Mouse (Mus musculus) limb, embryonic 10.5 days (tissue): Measurements from ENCODE around the gene Adam19. TPM values are rescaled to one million over a fixed set of nuclear protein-coding genes. Genes with fewer than 3 reads are reported as not detected.

Source experiments
- DNase-seq: peaks from one replicate; pipeline ENCODE4 v3.0.0-alpha.2; 2017; ENCODE audit warnings: low spot score
- H3K27ac ChIP-seq: fragments of 300-500 bp; sonication (generic); 2 replicates; pipeline ENCODE4 v1.5.1; 2016; ENCODE audit warnings: mild to moderate bottlenecking
- H3K27me3 ChIP-seq: fragments of 300-500 bp; sonication (generic); 2 replicates; pipeline ENCODE4 v1.6.1; 2016; ENCODE audit warnings: low read depth, mild to moderate bottlenecking; ENCODE audit not compliant: poor library complexity, severe bottlenecking
- H3K36me3 ChIP-seq: fragments of 300-500 bp; sonication (generic); 2 replicates; pipeline ENCODE4 v1.6.1; 2016; ENCODE audit warnings: mild to moderate bottlenecking, moderate library complexity
- H3K4me1 ChIP-seq: fragments of 300-500 bp; sonication (generic); 2 replicates; pipeline ENCODE4 v1.6.1; 2016
- H3K4me3 ChIP-seq: fragments of 300-500 bp; sonication (generic); 2 replicates; pipeline ENCODE4 v1.5.1; 2016; ENCODE audit warnings: mild to moderate bottlenecking, moderate library complexity
- H3K9me3 ChIP-seq: fragments of 300-500 bp; sonication (generic); replicated peaks from 2 replicates; pipeline ENCODE4 v1.6.1; 2016; ENCODE audit warnings: mild to moderate bottlenecking
- WGBS: fragments of 180-500 bp; shearing (Covaris S2); methylation state at CpG from one replicate; pipeline ENCODE4 v1.1.7; 2016; 5-methylcytosine and 5-hydroxymethylcytosine counted together
- polyA plus RNA-seq: library from polyadenylated mRNA; unstranded; fragments of >200 nt; fragmentation: Nextera tagmentation; extraction: Ambion mirVana; gene quantifications from 2 replicates; pipeline ENCODE4 v1.2.1, GENCODE M21; 2016

The Adam19 gene
- polyA plus RNA-seq, 1 experiment from 2014 or later, result 14.4 TPM

DNA sequence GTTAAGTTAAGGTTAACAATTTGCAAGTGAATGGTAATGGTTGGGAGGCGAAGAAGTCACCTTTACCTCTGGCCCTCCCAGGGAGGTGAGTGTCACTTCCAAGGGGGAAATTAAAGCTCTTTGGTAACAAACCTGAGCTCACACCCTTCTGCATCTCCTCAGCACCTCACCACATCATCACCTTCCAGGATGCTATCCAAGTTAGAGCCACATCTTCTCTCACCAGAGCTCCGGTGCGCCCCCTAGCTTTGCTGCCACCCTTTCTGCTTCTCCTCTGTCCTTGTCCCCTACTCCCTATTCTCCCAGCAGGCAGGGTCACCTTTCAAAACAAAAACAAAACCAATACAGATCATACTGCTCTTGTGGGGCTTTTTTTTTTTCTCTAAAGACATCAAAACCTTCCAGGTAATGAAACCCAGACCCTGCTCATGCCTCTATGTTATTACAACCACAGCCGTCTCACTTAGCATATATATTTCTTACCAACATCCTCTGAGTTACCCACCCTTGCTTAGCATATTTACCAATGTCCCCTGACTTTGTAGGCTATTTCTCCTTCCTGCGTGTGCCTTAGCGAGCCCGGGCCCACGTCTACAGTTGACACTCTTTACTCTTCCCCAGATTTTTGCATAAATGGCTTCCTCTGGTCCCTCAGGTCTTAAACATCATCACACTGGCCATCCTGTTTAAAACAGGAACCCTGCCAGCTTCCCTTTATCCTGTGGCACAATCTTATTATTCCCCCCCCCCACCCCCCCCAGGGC, 4.3 kb downstream of the Adam19 start:
- peaks cover 41% of the 10 kb centered on the region for H3K4me1 ChIP-seq
- peaks cover 11% of the 10 kb centered on the region; the same call in 1 of the 2 replicates for H3K27me3 ChIP-seq
- WGBS, result 48% methylated on average over 8 of the region's 8 CpGs
- H3K9me3 ChIP-seq, result no peaks in the 10 kb centered on the region
- no peak for DNase-seq
- H3K27ac ChIP-seq, result no peak overlapping the region
- H3K36me3 ChIP-seq, result peaks cover 17% of the 10 kb centered on the region; the same call in 1 of the 2 replicates
- H3K4me3 ChIP-seq, result no peak overlapping the region

DNA sequence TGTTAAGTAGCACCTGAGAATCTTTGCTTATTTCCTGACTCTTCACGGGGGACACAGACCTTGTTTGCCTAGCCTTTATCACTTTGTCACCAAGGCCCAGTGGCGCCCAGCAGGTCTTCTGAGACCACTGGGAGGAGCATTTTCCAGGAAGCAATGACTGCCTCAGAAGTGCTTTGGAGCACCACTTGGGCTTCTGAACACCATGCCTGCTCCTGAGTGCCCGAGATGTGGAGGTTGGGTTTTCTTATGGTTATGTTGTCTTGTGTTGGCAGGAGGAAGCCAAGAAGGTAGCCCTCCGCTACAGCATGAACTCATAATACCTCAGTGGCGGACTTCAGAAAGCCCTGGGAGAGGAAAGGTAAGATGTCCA, 4.8 kb downstream of the Adam19 start:
- H3K27me3 ChIP-seq, result peaks cover 11% of the 10 kb centered on the region; the same call in 1 of the 2 replicates
- H3K9me3 ChIP-seq, result no peaks in the 10 kb centered on the region
- H3K4me3 ChIP-seq, result no peak overlapping the region
- H3K36me3 ChIP-seq, result peaks cover 17% of the 10 kb centered on the region; the same call in 1 of the 2 replicates
- 69% methylated on average over 5 of the region's 5 CpGs for WGBS
- peaks cover 41% of the 10 kb centered on the region for H3K4me1 ChIP-seq
- no peak overlapping the region for H3K27ac ChIP-seq
- DNase-seq, result no peak

DNA sequence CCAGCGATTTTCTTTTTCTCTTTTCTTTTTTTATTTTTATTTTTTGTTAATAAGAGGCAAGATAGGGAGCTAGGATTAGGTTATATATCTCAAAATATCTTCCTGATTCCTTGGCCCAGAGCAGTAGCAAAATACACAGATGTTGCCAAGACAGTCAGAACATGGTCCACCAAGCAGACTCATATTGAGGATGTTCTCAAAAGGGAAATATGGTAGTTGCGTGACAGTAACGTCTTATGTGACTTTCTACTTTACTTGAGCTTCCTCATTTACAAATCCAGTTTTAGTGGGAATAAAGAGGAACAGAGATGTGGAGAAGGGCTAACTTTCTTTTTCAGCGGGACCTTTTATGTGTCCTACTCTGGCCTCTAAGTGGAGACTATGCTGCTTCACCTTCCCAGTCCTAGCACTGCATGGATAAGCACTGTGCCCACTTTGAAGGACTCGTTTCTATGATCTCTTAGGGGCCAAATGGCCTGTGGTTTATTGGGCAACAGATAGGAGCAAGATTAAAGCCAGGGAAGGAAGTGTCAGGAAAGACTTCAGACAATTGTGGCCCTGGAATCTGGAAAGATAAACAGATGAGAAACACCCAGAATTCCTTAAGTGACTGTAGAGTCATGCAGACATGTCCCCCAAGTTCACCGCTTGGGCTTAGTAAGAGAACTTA, 6.1 kb downstream of the Adam19 start:
- H3K4me1 ChIP-seq, result peaks cover 37% of the 10 kb centered on the region
- peaks cover 6% of the 10 kb centered on the region; the same call in 1 of the 2 replicates for H3K27me3 ChIP-seq
- DNase-seq, result no peak
- H3K36me3 ChIP-seq, result peaks cover 28% of the 10 kb centered on the region
- H3K27ac ChIP-seq, result no peak overlapping the region
- H3K4me3 ChIP-seq, result no peak overlapping the region
- WGBS, result 61% methylated on average over 6 of the region's 6 CpGs
- no peaks in the 10 kb centered on the region for H3K9me3 ChIP-seq

DNA sequence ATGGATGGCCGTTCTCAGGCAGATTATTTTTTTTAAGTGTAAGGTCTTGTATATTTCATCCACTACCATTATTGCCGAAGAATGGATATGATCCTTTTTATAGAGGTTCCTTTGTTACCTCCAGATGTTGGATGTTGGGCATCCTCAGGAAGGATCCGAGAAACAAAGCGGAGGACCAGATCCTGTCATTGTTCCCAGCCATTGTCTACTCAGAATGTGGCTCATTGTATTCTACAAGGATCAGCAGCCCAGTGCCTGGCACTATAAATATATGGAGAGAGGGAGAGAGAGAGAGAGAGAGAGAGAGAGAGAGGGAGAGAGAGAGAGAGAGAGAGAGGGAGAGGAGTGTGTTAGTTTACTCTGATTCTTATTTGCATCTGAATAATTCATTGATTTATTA, 6.8 kb downstream of the Adam19 start:
- no peak for DNase-seq
- 81% methylated on average over 4 of the region's 4 CpGs for WGBS
- H3K9me3 ChIP-seq, result no peaks in the 10 kb centered on the region
- peaks cover 30% of the 10 kb centered on the region for H3K4me1 ChIP-seq
- H3K27me3 ChIP-seq, result no peaks in the 10 kb centered on the region
- peaks cover 29% of the 10 kb centered on the region for H3K36me3 ChIP-seq
- H3K4me3 ChIP-seq, result no peak overlapping the region
- H3K27ac ChIP-seq, result no peak overlapping the region

DNA sequence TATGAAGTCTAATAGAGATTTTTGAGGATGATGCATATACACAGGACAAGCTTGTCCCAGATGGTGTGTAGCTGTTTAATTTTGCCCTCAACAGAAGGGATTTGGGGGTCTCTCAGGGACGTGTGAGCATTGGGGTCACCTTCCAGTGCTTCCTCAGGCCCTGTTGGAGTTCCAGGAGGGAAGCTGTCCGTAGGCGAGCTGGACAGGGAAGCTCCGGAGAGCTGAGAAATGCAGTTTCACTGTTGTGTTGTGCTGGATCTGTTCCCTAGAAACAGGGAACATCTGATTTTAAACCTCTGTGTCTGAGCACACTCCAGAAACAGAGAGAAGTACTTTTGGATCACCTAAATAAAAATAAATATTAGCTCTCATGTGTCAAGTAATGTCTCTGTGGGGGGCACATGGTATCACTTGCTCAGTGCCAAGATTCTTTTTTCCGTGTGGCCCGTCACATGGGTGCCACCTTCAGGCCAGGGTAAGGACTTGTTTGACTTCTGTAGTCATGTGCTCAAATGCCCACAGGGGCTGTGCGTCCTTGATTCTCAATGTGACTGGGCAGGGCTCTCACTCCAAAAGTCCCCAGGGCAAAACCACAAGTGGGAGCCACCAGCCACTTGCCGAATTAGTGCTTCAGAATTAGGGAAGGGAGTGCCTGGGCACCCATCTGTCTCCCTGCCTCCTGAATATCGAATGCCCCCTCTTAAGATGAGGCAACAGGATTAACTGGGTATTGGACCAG, 7.4 kb downstream of the Adam19 start:
- Histone ChIP-seq H3K27ac (no peak overlapping the region; the same call in 1 of the 2 replicates), H3K4me3 (no peak overlapping the region), H3K36me3 (peaks cover 29% of the 10 kb centered on the region), H3K27me3 (no peaks in the 10 kb centered on the region), H3K4me1 (peaks cover 30% of the 10 kb centered on the region), H3K9me3 (no peaks in the 10 kb centered on the region)
- DNase-seq, result no peak
- 68% methylated on average over 9 of the region's 9 CpGs for whole genome bisulfite sequencing

DNA sequence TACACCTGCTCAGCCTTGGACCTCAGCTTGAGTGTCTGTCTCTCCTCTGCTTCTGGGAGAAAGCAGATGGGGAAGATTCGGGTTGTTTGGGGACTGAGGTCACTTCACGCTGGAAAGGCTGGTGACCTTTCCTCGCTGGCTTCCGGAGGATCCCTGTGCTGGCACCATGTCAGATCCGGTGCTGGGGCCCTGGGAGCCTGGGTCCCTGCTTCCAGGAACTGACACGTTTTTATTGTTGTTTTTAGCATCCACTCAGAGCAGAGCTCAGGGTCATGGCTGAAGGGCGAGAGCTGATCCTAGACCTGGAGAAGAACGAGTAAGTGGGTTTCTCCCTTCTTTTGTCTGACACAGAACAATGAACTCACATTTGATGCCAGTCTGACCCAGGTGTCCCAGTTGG, 9.0 kb downstream of the Adam19 start:
- Histone ChIP-seq H3K36me3 (peaks cover 29% of the 10 kb centered on the region), H3K27me3 (no peaks in the 10 kb centered on the region), H3K4me1 (peaks cover 42% of the 10 kb centered on the region), H3K9me3 (no peaks in the 10 kb centered on the region), H3K27ac (peak overlapping the region; percentile 71), H3K4me3 (no peak overlapping the region)
- WGBS, result 74% methylated on average over 8 of the region's 8 CpGs
- no peak for DNase-seq

DNA sequence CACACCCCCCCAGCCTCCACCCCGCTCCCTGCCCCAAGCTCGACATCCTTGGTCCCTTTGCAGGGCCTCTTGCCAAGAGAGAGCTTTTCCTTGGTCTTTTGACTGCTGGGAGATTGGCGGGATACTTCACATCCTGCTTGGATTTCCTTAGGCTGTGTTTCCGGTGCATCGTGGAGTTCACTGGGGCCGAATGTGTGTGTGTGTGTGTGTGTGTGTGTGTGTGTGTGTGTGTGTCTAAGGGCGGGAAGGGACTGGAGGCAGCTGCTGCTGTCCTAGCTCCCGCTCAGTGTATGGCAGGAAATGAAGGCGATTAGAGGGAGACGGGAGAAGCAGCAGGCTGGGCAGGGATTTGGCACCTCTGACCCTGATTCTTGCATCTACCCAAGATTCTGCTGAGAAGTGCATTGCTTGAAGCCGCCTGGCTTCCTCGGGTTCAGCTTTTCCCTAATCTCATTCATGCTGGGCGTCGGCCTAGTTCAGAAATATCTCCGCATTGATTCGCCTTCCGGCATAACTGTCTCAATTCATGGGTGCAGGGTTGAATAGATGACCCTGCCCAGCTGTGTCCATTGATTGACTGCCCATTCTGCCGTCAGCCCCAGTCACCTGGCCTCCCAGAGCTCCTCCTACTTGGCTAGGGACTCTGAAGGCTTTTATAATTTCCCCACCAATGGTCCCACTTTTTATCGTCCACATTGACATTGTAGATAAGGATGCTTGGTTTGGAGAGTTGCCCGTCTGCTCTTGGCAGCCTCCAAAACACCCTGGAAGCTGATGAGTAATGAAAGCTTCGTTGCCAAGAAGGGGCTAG, 9.6 kb downstream of the Adam19 start:
- Histone ChIP-seq H3K4me3 (no peak overlapping the region), H3K9me3 (no peaks in the 10 kb centered on the region), H3K27ac (peak overlapping the region; percentile 71), H3K27me3 (no peaks in the 10 kb centered on the region), H3K4me1 (peaks cover 42% of the 10 kb centered on the region), H3K36me3 (peaks cover 30% of the 10 kb centered on the region)
- 66% methylated on average over 21 of the region's 21 CpGs for WGBS
- no peak for DNase-seq

DNA sequence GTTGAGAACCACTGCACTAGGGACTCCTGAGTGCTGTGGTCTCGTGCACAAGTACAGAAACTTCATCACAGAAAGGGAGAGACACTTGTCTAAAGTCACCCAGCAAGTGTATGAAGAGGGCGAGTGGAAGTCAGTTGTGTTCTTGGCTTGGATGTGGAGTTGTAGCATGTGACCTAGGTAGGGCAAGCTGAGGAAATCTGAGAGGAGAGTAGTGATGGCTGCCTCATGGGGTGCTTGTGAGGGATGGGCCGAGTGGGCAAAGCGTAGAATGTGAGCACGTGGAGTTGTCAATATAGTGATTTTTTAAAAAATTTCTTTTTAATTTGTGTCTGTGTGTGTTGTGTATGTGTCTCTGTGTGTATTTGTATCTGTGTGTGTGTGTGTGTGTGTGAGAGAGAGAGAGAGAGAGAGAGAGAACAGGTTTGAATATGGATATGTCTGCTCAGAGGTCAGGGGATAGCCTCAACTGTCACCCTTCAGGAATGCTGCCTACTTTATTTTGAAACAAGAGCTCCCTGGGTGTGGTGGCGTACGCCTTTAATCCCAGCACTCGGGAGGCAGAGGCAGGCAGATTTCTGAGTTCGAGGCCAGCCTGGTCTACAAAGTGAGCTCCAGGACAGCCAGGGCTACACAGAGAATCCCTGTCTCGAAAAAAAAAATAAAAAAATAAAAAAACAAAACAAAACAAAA, 11.7 kb downstream of the Adam19 start:
- peaks cover 56% of the 10 kb centered on the region for H3K4me1 ChIP-seq
- no peak overlapping the region for H3K4me3 ChIP-seq
- H3K27me3 ChIP-seq, result no peaks in the 10 kb centered on the region
- H3K36me3 ChIP-seq, result peaks cover 19% of the 10 kb centered on the region
- DNase-seq, result no peak
- H3K27ac ChIP-seq, result no peak overlapping the region
- H3K9me3 ChIP-seq, result no peaks in the 10 kb centered on the region
- 90% methylated on average over 10 of the region's 10 CpGs for WGBS

DNA sequence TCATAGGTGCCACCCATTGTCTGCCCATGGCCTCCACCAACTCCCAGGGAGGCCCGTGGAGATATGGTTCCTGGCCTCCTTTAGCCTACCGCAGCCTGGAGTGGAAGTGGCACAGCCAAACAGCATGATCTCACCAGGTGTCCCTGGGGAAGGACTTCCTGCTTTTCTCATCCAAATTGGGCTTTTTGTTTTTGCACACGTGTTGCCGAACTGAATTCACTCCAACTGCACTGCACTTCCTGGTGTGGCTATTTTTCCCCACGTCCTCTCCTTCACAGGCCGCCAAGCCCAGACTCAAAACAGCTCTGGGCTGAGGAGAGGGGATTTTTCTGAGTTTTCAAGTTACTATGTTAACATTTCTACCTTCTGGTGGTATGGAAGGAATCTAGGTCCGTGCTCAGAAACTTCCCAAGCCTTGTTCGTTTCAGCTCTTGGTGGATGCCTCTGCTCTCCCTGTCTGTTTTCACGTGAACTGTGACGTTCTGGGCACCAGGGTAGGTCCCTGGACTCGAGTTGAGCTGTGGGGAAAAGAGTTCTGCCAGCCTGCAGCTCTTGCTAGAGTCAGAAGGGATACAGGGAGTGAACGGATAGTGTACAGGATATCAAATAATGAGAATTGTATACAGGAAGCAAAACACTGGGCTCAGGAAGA, 13.1 kb downstream of the Adam19 start:
- Histone ChIP-seq H3K4me3 (no peak overlapping the region), H3K4me1 (peaks cover 69% of the 10 kb centered on the region), H3K9me3 (no peaks in the 10 kb centered on the region), H3K27ac (peak overlapping the region; percentile 81), H3K36me3 (peaks cover 15% of the 10 kb centered on the region), H3K27me3 (no peaks in the 10 kb centered on the region)
- no peak for DNase-seq
- WGBS, result 51% methylated on average over 12 of the region's 12 CpGs

DNA sequence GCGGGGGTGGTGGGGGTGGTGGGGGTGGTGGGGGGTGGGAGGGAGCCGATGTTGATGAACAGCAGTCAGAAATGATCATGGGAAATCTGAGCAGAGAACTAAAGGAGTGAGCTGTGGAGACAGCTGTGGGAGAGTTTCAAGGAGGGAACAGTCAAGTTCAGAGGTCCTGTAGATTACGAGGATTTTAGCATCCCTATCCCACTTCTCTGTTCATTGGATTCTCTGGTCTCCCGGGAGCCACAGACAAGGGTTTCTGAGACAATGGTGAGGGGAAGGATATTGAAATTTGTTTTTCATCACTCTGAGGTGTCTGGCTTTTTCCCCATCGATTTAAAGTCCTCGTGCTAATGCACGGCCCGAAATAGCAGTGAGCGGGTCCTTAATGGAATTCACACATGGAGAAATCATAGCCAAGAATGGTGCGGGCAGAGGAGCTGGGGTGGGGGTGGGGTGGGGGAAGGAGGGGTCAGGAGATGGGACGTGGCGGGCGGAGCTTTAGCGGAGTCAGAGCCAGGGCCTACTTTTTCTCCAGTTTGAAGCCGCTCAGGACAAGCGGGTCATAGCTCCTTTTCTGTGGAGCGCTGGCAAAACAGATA, 13.7 kb downstream of the Adam19 start:
- Histone ChIP-seq H3K27ac (peak overlapping the region; percentile 81), H3K4me3 (no peak overlapping the region; the same call in 1 of the 2 replicates), H3K4me1 (peaks cover 70% of the 10 kb centered on the region), H3K36me3 (peaks cover 15% of the 10 kb centered on the region), H3K9me3 (no peaks in the 10 kb centered on the region), H3K27me3 (no peaks in the 10 kb centered on the region)
- no peak for DNase-seq
- 39% methylated on average over 16 of the region's 17 CpGs for WGBS

DNA sequence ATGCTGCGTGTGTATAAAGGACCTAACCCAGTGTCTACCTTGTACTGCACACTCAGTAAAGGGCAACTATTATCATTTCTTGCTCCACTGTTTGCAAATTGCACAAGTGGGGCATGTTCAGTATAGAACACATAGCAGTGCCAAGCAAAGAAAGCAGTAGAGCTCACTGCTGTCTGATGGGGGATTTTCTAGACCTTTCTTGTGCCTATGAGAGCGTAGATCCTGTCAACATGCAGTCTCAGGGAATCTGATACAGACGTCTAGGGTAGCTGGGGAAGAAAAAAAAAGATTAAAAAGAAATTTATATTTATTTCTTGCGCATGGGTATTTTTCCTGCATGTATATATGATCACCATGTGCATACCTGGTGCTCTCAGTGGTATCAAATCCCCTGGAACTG, 14.4 kb downstream of the Adam19 start:
- WGBS, result 84% methylated on average over 4 of the region's 4 CpGs
- H3K9me3 ChIP-seq, result no peaks in the 10 kb centered on the region
- DNase-seq, result no peak
- H3K4me1 ChIP-seq, result peaks cover 63% of the 10 kb centered on the region
- peak overlapping the region; percentile 81; the same call in 1 of the 2 replicates for H3K27ac ChIP-seq
- no peaks in the 10 kb centered on the region for H3K27me3 ChIP-seq
- H3K4me3 ChIP-seq, result no peak overlapping the region
- H3K36me3 ChIP-seq, result peaks cover 15% of the 10 kb centered on the region
